20 mouse cellular contexts compared by ENCODE assay signal in genomic region chr10:117993809-117994208, GRCm38 (mm10).
DNase-seq lines count a peak whose midpoint lies in the region; ATAC-seq lines count a peak whose summit lies in the region.
"Had no signal": no experiment of that assay in that cellular context is flagged by ENCODE, and none has a peak within 500 bp of the region (broad histone marks: within the 10 kb centered on the region; RNA-seq: fewer than 3 reads in every experiment).

No protein-coding gene starts in this region.

- peak; percentile 76 for ATAC-seq in megakaryocyte progenitor cell, adult 5-6 weeks (replicated peaks; ENCODE audit: poor library complexity)
- no peak for ATAC-seq in heart, embryonic 12.5 days (ENCODE audit: insufficient number of reproducible peaks, low FRiP score)
- ATAC-seq: hindbrain, postnatal 0 days; intestine, postnatal 0 days had no signal

- H3K27me3 ChIP-seq in heart, embryonic 12.5 days (replicated peaks), result no peaks in the 10 kb centered on the region
- H3K27me3 ChIP-seq: CH12.LX; liver, embryonic 15.5 days; megakaryocyte, embryonic 14.5 days had no signal

- H3K36me3 ChIP-seq in heart, embryonic 12.5 days, result no peaks in the 10 kb centered on the region
- H3K36me3 ChIP-seq: forebrain, embryonic 12.5 days; liver, embryonic 15.5 days had no signal

- H3K4me2 ChIP-seq in heart, embryonic 12.5 days, result no peak overlapping the region
- H3K4me2 ChIP-seq: liver, embryonic 15.5 days had no signal

- no peak overlapping the region for H3K27ac ChIP-seq in heart, embryonic 12.5 days (ENCODE audit: poor library complexity, severe bottlenecking)
- H3K27ac ChIP-seq: forebrain, embryonic 12.5 days; heart, adult 2 months; hindbrain, postnatal 0 days; liver, embryonic 15.5 days had no signal

- WGBS in heart, embryonic 12.5 days, result 81% methylated on average over 3 of the region's 3 CpGs

- peaks cover 14% of the 10 kb centered on the region; the same call in 1 of the 2 replicates for H3K9me3 ChIP-seq in heart, embryonic 12.5 days (replicated peaks)
- H3K9me3 ChIP-seq: forebrain, embryonic 12.5 days; liver, embryonic 15.5 days had no signal

- no peaks in the 10 kb centered on the region for H3K4me1 ChIP-seq in heart, embryonic 12.5 days (replicated peaks)
- H3K4me1 ChIP-seq: liver, embryonic 15.5 days had no signal

- no peak overlapping the region for H3K4me3 ChIP-seq in heart, embryonic 12.5 days
- H3K4me3 ChIP-seq: forebrain, embryonic 12.5 days; heart, adult 2 months; liver, embryonic 15.5 days; megakaryocyte, embryonic 14.5 days had no signal

- DNase-seq in adrenal gland, adult (ENCODE audit: inconsistent age in 2 of 2, low spot score in 1 of 2), result peak; percentile 46 to 71
- no peak for DNase-seq in adrenal gland, adult 18-20 months (ENCODE audit: low spot score in 2 of 2)
- peak; percentile 48 for DNase-seq in 3T3-L1 (ENCODE audit: low read depth, low spot score)
- peak; percentile 25 for DNase-seq in adrenal gland, postnatal 25 days
- no peak for DNase-seq in heart, adult 8-10 months (ENCODE audit: low spot score)
- no peak for DNase-seq in right cerebral cortex, postnatal 10 days (ENCODE audit: low spot score in 2 of 2)
- DNase-seq: cerebellum, adult 9-10 months; gastrocnemius, postnatal 10 days; heart, adult 2 months; midbrain, embryonic 14.5 days; right cerebral cortex, adult 18-20 months; thymus, postnatal 36 days had no signal

- no peak overlapping the region for H3K9ac ChIP-seq in heart, embryonic 12.5 days
- H3K9ac ChIP-seq: forebrain, embryonic 12.5 days; liver, embryonic 15.5 days had no signal

Comparison
In these comparisons a context has a peak if more than half of its experiments do, and no peak if none do; other contexts are left out.
1. DNase-seq: peak in adrenal gland, adult (2 of 2), 3T3-L1 (single experiment) and adrenal gland, postnatal 25 days (single experiment); none in adrenal gland, adult 18-20 months (0 of 2), heart, adult 8-10 months (single experiment) and right cerebral cortex, postnatal 10 days (0 of 2).